Mouse (Mus musculus) embryonic fibroblast, embryonic 13.5 days (primary cell): Measurements from ENCODE around the gene H2al1e.

Experiments used
- CTCF ChIP-seq: IDR thresholded peaks from 2 replicates; pipeline ENCODE4 v1.5.1; 2011; ENCODE audit warnings: mild to moderate bottlenecking, control low read depth, low read length, moderate library complexity, borderline replicate concordance; ENCODE audit not compliant: insufficient read depth
- POLR2A ChIP-seq: IDR thresholded peaks from 2 replicates; pipeline ENCODE4 v1.6.1; 2011; ENCODE audit warnings: low read depth, mild to moderate bottlenecking, control low read depth, low read length, moderate library complexity

DNA sequence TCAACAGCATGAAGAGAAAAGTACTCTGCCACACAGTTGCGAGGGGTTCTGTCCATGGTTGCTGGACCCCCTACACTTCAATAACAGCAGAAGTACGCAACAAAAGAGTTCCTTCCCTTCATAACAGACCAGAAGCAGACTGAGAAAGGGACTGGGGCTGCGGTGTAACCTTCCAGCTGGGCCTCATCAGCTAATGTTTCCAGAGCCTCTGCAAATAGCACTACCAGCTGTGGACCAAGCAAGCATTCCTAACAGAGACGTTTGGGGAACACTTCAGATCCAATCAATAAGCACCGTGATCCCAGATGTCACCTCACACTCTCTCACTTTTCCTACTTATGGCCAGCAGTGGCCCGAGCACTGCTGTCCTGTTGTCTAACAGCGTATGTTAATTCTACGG, 46.8 kb upstream of the H2al1e start:
- TF ChIP-seq CTCF, result no peak
- TF ChIP-seq POLR2A, result no peak
